Mouse (Mus musculus): Measurements from ENCODE around the gene Sgca.

DNA sequence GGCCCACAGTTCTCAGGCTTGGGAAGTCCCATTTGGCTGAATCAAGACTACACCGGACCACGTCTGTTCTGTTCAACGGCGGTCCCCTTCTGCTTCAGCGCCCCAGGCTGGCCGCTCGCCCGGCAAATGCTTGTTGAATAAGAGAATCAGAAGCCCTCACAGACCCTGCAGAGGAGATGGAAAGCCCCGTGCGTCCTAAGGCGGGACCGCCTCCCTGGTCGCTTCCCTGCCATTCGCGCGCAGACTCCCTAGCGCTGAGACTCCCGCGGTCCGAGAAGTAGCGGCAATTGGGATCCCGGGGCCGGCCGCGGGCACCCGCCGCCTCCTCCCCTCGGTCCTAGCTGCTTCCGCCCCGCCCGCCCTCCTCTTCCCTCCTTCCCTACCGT is 33.5 kb upstream of the Sgca start, which contains the start of gene Samd14:
- TF ChIP-seq CTCF (IDR thresholded peaks at IDR 0.05; ENCODE audit: borderline replicate concordance, insufficient read depth, low read depth, low read length) (no peak), POLR2A (IDR thresholded peaks at IDR 0.05; ENCODE audit: borderline replicate concordance, insufficient read depth, low read length) (no peak)

Data from cerebellum, adult 2 months (tissue).